Mouse (Mus musculus): Measurements from ENCODE around the gene Olfml2b. TPM values are rescaled to one million over a fixed set of nuclear protein-coding genes. Genes with fewer than 3 reads are reported as not detected.
A peak's percentile ranks its signal among the peaks of the same experiment; 100 is the strongest.

Gene Olfml2b
- not detected in 2 replicates for polyA plus RNA-seq (2012; ENCODE audit: insufficient read depth, low replicate concordance)

- Histone ChIP-seq H3K9me3 (peaks cover 10% of the 10 kb centered on the region), H3K27me3 (replicated peaks) (peaks cover 70% of the 10 kb centered on the region), H3K36me3 (replicated peaks; ENCODE audit: low read length) (no peaks in the 10 kb centered on the region), H3K4me1 (peaks cover 14% of the 10 kb centered on the region), H3K4me3 (replicated peaks) (peak within 1 kb of the TSS; percentile 90)
- no peak for TF ChIP-seq GATA1 (IDR thresholded peaks at IDR 0.05; ENCODE audit: borderline replicate concordance, low read length)
- no peak for TF ChIP-seq FLI1 (IDR thresholded peaks at IDR 0.05; ENCODE audit: low read length)
Observed at GRCm38 (mm10) chr1:170644255-170645205, at the start of gene Olfml2b. Gene Olfml2b, plus strand, starts transcription at chr1:170644532.

DNA sequence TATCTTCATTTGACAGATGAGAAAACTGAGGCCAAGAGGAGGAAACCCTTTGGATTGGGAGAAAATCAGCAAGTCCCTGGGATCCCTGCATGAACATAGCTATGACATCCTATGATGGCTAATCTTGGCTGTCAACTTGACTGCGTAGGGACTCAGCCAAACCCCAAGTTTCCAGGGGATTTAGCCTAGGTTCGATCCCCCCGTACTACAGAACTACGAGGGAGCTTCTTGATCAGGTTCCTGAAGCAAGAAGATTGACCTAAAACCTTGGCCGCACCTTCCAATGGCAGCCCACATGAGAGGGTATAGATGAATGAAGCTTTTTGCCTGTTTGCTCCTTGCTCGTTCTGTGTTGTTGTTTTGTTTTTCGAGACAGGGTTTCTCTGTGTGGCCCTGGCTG is 49.8 kb upstream of the Olfml2b start:
- H3K36me3 ChIP-seq (replicated peaks; ENCODE audit: low read length): peaks cover 4% of the 10 kb centered on the region
- no peak overlapping the region for H3K4me3 ChIP-seq (replicated peaks)
- H3K9me3 ChIP-seq: peaks cover 21% of the 10 kb centered on the region
- H3K4me1 ChIP-seq: peaks cover 12% of the 10 kb centered on the region
- no peaks in the 10 kb centered on the region for H3K27me3 ChIP-seq (replicated peaks)
- no peak for TF ChIP-seq FLI1 (IDR thresholded peaks at IDR 0.05; ENCODE audit: low read length)
- no peak for TF ChIP-seq GATA1 (IDR thresholded peaks at IDR 0.05; ENCODE audit: borderline replicate concordance, low read length)

DNA sequence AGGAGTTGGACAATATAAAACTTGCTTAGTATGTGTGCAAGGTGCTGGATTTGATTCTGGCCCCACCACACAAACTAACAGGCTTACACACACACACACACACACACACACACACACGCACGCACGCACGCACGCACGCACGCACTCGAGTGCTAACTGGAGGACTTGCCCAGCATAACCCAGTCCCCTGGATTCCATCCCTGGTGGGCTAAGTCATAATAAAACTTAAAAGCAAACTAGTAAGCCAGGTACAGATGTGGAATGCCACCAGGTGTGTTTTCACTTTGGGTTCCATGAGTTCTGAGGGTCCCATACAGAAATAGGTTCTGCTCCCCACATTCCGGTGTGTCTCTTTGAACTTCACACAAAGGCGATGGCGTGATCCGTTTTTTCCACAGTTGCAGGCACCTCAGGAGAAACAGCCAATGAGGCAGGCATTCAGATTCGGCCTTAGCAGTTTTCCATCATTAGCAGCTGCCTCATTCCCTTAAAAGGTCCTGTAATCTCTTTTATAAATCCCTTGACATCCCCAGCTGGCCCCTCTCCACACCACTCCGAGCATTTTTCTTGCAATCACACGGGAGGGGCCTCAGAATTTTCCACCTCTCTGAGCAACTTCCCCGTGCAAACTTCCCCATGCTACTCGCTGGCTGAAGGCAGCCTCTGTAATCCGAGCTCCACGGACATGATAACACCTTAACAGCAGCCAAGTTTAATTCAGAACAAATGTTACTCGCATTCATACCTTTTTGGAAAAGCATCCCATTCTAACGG is 38.9 kb upstream of the Olfml2b start:
- no peak overlapping the region for H3K4me3 ChIP-seq (replicated peaks)
- H3K27me3 ChIP-seq (replicated peaks): peaks cover 2% of the 10 kb centered on the region
- peaks cover 16% of the 10 kb centered on the region for H3K4me1 ChIP-seq
- no peak for TF ChIP-seq FLI1 (IDR thresholded peaks at IDR 0.05; ENCODE audit: low read length)
- TF ChIP-seq GATA1 (IDR thresholded peaks at IDR 0.05; ENCODE audit: borderline replicate concordance, low read length): no peak
- H3K9me3 ChIP-seq: no peaks in the 10 kb centered on the region
- H3K36me3 ChIP-seq (replicated peaks; ENCODE audit: low read length): no peaks in the 10 kb centered on the region

DNA sequence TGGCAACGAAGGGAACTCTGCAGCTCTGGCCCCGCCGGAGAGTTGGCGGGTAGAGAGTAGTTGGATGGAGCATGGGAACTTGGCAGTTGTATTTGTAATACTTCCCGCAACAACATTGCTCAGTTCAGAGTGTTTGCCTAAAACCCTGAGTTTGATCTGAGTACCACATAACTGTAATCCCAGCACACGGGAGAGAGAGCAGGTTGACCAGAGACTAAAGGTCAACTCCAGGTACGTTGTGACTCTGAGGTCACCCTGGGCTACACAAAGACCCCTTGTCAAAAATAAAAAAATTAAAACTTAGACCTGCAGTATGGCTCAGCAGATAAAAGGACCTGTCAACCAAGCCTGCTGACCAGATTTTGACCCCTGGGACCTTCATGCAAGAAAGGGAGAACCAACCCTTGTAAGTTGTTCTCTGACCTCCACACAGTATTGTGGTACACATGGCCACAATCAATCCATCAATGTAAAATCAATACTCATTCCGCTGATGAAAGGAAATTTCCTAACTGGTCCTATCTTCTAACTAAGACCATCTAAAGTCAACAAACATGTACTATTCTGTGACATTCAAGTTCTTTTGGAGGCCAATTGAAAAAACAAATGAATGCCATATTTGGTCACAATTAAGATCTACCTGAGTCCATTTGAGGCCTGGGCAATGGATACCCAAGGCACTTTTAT is 37.0 kb upstream of the Olfml2b start:
- Histone ChIP-seq H3K9me3 (no peaks in the 10 kb centered on the region), H3K27me3 (replicated peaks) (peaks cover 2% of the 10 kb centered on the region), H3K36me3 (replicated peaks; ENCODE audit: low read length) (no peaks in the 10 kb centered on the region), H3K4me1 (peaks cover 29% of the 10 kb centered on the region), H3K4me3 (replicated peaks) (no peak overlapping the region)
- TF ChIP-seq FLI1 (IDR thresholded peaks at IDR 0.05; ENCODE audit: low read length) (no peak), GATA1 (IDR thresholded peaks at IDR 0.05; ENCODE audit: borderline replicate concordance, low read length) (no peak)

- H3K4me3 ChIP-seq (replicated peaks): no peak overlapping the region
- H3K9me3 ChIP-seq: no peaks in the 10 kb centered on the region
- H3K36me3 ChIP-seq (replicated peaks; ENCODE audit: low read length): no peaks in the 10 kb centered on the region
- peaks cover 35% of the 10 kb centered on the region for H3K4me1 ChIP-seq
- H3K27me3 ChIP-seq (replicated peaks): no peaks in the 10 kb centered on the region
- TF ChIP-seq GATA1 (IDR thresholded peaks at IDR 0.05; ENCODE audit: borderline replicate concordance, low read length) (no peak), FLI1 (IDR thresholded peaks at IDR 0.05; ENCODE audit: low read length) (no peak)
Observed at GRCm38 (mm10) chr1:170608461-170609071, 35.8 kb upstream of the Olfml2b start.

DNA sequence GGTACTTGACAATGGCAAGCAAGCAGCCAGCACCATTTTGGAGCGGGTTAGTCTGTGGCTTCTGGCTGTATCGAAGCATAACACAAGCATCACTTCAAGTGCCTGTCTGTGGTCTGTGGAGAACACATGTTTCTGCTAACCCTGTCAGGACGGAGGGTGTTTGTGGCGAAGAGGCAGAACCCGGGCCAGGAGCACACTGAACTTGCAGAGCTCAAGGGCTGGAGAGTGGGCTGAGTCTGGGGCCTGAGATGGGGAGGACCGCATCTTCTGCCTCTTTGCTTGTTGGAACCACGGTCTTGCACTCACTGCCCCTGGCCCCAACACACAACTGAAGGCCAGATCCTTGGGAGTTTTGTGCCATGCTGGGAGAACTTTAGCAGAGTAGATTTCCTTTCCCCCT is 34.5 kb upstream of the Olfml2b start:
- Histone ChIP-seq H3K27me3 (replicated peaks) (no peaks in the 10 kb centered on the region), H3K36me3 (replicated peaks; ENCODE audit: low read length) (no peaks in the 10 kb centered on the region), H3K9me3 (no peaks in the 10 kb centered on the region), H3K4me1 (peaks cover 35% of the 10 kb centered on the region), H3K4me3 (replicated peaks) (no peak overlapping the region)
- TF ChIP-seq FLI1 (IDR thresholded peaks at IDR 0.05; ENCODE audit: low read length) (no peak), GATA1 (IDR thresholded peaks at IDR 0.05; ENCODE audit: borderline replicate concordance, low read length) (no peak)

DNA sequence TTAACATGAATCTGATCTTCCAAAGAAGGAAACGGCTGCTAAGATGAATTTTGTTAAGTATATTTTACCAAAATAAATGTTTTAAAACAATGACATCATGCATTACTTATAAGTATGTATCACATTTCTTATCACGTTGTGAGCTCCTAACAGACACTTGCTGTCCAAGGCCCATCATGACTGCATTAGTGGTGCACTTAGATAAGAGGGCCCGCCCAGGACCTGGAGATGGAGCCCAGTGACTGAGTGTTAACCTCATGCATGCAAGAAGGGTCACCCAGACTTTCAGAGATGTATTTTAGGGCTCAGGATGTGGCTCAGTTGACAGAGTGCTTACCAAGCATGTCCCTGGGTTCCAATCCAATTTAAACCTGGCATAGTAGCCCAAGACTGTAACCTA is 34.0 kb upstream of the Olfml2b start:
- no peak for TF ChIP-seq GATA1 (IDR thresholded peaks at IDR 0.05; ENCODE audit: borderline replicate concordance, low read length)
- TF ChIP-seq FLI1 (IDR thresholded peaks at IDR 0.05; ENCODE audit: low read length): no peak
- Histone ChIP-seq H3K9me3 (no peaks in the 10 kb centered on the region), H3K4me1 (peaks cover 35% of the 10 kb centered on the region), H3K27me3 (replicated peaks) (no peaks in the 10 kb centered on the region), H3K4me3 (replicated peaks) (no peak overlapping the region), H3K36me3 (replicated peaks; ENCODE audit: low read length) (no peaks in the 10 kb centered on the region)

DNA sequence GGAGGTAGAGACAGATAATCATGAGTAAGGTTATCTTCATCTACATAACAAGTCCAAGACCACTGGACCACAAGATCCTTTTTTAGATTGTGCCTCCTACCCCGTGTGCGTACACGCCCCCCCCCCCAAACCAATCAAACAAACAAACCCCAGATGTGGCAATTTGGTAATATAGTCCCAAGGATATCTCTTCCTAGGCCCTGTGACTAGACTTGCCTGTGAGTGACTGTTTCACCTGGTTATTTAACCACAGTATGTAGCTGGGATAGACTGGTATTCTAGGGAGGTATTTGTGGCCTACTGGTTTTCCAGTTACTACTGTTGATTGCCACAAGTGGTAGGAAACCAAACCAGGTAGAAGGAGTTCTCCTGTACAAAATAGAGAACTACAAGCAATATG is 33.6 kb upstream of the Olfml2b start:
- H3K27me3 ChIP-seq (replicated peaks): no peaks in the 10 kb centered on the region
- no peak overlapping the region for H3K4me3 ChIP-seq (replicated peaks)
- no peaks in the 10 kb centered on the region for H3K36me3 ChIP-seq (replicated peaks; ENCODE audit: low read length)
- TF ChIP-seq GATA1 (IDR thresholded peaks at IDR 0.05; ENCODE audit: borderline replicate concordance, low read length) (no peak), FLI1 (IDR thresholded peaks at IDR 0.05; ENCODE audit: low read length) (no peak)
- no peaks in the 10 kb centered on the region for H3K9me3 ChIP-seq
- H3K4me1 ChIP-seq: peaks cover 35% of the 10 kb centered on the region

GRCm38 (mm10) chr1:170611631-170612030 is 32.7 kb upstream of the Olfml2b start:
- Histone ChIP-seq H3K4me3 (replicated peaks) (no peak overlapping the region), H3K27me3 (replicated peaks) (no peaks in the 10 kb centered on the region), H3K4me1 (peaks cover 35% of the 10 kb centered on the region), H3K9me3 (no peaks in the 10 kb centered on the region), H3K36me3 (replicated peaks; ENCODE audit: low read length) (no peaks in the 10 kb centered on the region)
- TF ChIP-seq GATA1 (IDR thresholded peaks at IDR 0.05; ENCODE audit: borderline replicate concordance, low read length) (no peak), FLI1 (IDR thresholded peaks at IDR 0.05; ENCODE audit: low read length) (no peak)
